Mouse (Mus musculus): ENCODE data around the gene Gm815. TPM values are rescaled to one million over a fixed set of nuclear protein-coding genes. Genes with fewer than 3 reads are reported as not detected.

Gm815 gene
- total and polyA plus RNA-seq, 3 experiments: not detected

- Histone ChIP-seq H3K79me2 (replicated peaks; ENCODE audit: control insufficient read depth, insufficient read depth, low read length) (no peaks in the 10 kb centered on the region), H3K4me3 (no peak overlapping the region), H3K9ac (ENCODE audit: low read depth, low read length) (no peak overlapping the region), H3K27ac (no peak overlapping the region), H3K4me1 (ENCODE audit: control insufficient read depth, insufficient read depth, low read length) (no peaks in the 10 kb centered on the region; the same call in 1 of the 2 replicates), H3K36me3 (ENCODE audit: control insufficient read depth, insufficient read depth, low read length) (no peaks in the 10 kb centered on the region), H3K27me3 (ENCODE audit: control insufficient read depth, insufficient read depth, low read length) (no peaks in the 10 kb centered on the region)
- no peak for TF ChIP-seq EP300 (IDR thresholded peaks at IDR 0.05; ENCODE audit: insufficient read depth, low read depth, low read length)
- TF ChIP-seq CTCF (IDR thresholded peaks at IDR 0.05): no peak
- TF ChIP-seq POLR2A (IDR thresholded peaks at IDR 0.05; ENCODE audit: insufficient read depth, low read depth, low read length): no peak
- WGBS: 65% methylated on average over 10 of the region's 10 CpGs
- DNase-seq: no peak
- intact Hi-C loops (cut with DNase I): no loop called here
These were observed 34.5 kb upstream of the Gm815 start for GRCm38 (mm10) chr19:26851017-26851782.

GRCm38 (mm10) chr19:26852325-26852900 is 33.3 kb upstream of the Gm815 start:
- Histone ChIP-seq H3K9ac (ENCODE audit: low read depth, low read length) (no peak overlapping the region), H3K4me1 (ENCODE audit: control insufficient read depth, insufficient read depth, low read length) (no peaks in the 10 kb centered on the region; the same call in 1 of the 2 replicates), H3K36me3 (ENCODE audit: control insufficient read depth, insufficient read depth, low read length) (no peaks in the 10 kb centered on the region), H3K79me2 (replicated peaks; ENCODE audit: control insufficient read depth, insufficient read depth, low read length) (no peaks in the 10 kb centered on the region), H3K4me3 (no peak overlapping the region), H3K27ac (no peak overlapping the region), H3K27me3 (ENCODE audit: control insufficient read depth, insufficient read depth, low read length) (no peaks in the 10 kb centered on the region)
- no peak for TF ChIP-seq POLR2A (IDR thresholded peaks at IDR 0.05; ENCODE audit: insufficient read depth, low read depth, low read length)
- no peak for TF ChIP-seq EP300 (IDR thresholded peaks at IDR 0.05; ENCODE audit: insufficient read depth, low read depth, low read length)
- no peak for TF ChIP-seq CTCF (IDR thresholded peaks at IDR 0.05)
- intact Hi-C loops (cut with DNase I): no loop called here
- WGBS: 30% methylated on average over 10 of the region's 10 CpGs
- DNase-seq: no peak

GRCm38 (mm10) chr19:26853701-26854282 is 31.9 kb upstream of the Gm815 start:
- TF ChIP-seq POLR2A (IDR thresholded peaks at IDR 0.05; ENCODE audit: insufficient read depth, low read depth, low read length) (no peak), CTCF (IDR thresholded peaks at IDR 0.05) (no peak), EP300 (IDR thresholded peaks at IDR 0.05; ENCODE audit: insufficient read depth, low read depth, low read length) (no peak)
- H3K4me3 ChIP-seq: no peak overlapping the region
- no peak overlapping the region for H3K27ac ChIP-seq
- H3K4me1 ChIP-seq (ENCODE audit: control insufficient read depth, insufficient read depth, low read length): no peaks in the 10 kb centered on the region; the same call in 1 of the 2 replicates
- H3K9ac ChIP-seq (ENCODE audit: low read depth, low read length): no peak overlapping the region
- H3K36me3 ChIP-seq (ENCODE audit: control insufficient read depth, insufficient read depth, low read length): no peaks in the 10 kb centered on the region
- intact Hi-C loops (cut with DNase I): no loop called here
- WGBS: 52% methylated on average over 8 of the region's 8 CpGs
- no peak for DNase-seq
- no peaks in the 10 kb centered on the region for H3K27me3 ChIP-seq (ENCODE audit: control insufficient read depth, insufficient read depth, low read length)
- H3K79me2 ChIP-seq (replicated peaks; ENCODE audit: control insufficient read depth, insufficient read depth, low read length): no peaks in the 10 kb centered on the region

- no peaks in the 10 kb centered on the region for H3K27me3 ChIP-seq (ENCODE audit: control insufficient read depth, insufficient read depth, low read length)
- no peak for TF ChIP-seq EP300 (IDR thresholded peaks at IDR 0.05; ENCODE audit: insufficient read depth, low read depth, low read length)
- no peak for TF ChIP-seq CTCF (IDR thresholded peaks at IDR 0.05)
- TF ChIP-seq POLR2A (IDR thresholded peaks at IDR 0.05; ENCODE audit: insufficient read depth, low read depth, low read length): no peak
- intact Hi-C loops (cut with DNase I): no loop called here
- no peaks in the 10 kb centered on the region for H3K36me3 ChIP-seq (ENCODE audit: control insufficient read depth, insufficient read depth, low read length)
- no peak overlapping the region for H3K4me3 ChIP-seq
- DNase-seq: no peak
- H3K4me1 ChIP-seq (ENCODE audit: control insufficient read depth, insufficient read depth, low read length): no peaks in the 10 kb centered on the region; the same call in 1 of the 2 replicates
- H3K79me2 ChIP-seq (replicated peaks; ENCODE audit: control insufficient read depth, insufficient read depth, low read length): no peaks in the 10 kb centered on the region
- WGBS: 73% methylated on average over 4 of the region's 4 CpGs
- no peak overlapping the region for H3K27ac ChIP-seq
- H3K9ac ChIP-seq (ENCODE audit: low read depth, low read length): no peak overlapping the region
These were observed 31.0 kb upstream of the Gm815 start for GRCm38 (mm10) chr19:26854661-26855060.

- WGBS: 85% methylated on average over 7 of the region's 7 CpGs
- no peaks in the 10 kb centered on the region for H3K27me3 ChIP-seq (ENCODE audit: control insufficient read depth, insufficient read depth, low read length)
These were observed 30.5 kb upstream of the Gm815 start for GRCm38 (mm10) chr19:26855152-26855551.

More at GRCm38 (mm10) chr19:26855152-26855551, 30.5 kb upstream of the Gm815 start:
- intact Hi-C loops (cut with DNase I): no loop called here
- TF ChIP-seq POLR2A (IDR thresholded peaks at IDR 0.05; ENCODE audit: insufficient read depth, low read depth, low read length): no peak
- TF ChIP-seq EP300 (IDR thresholded peaks at IDR 0.05; ENCODE audit: insufficient read depth, low read depth, low read length): no peak
- TF ChIP-seq CTCF (IDR thresholded peaks at IDR 0.05): no peak
- Histone ChIP-seq H3K79me2 (replicated peaks; ENCODE audit: control insufficient read depth, insufficient read depth, low read length) (no peaks in the 10 kb centered on the region), H3K36me3 (ENCODE audit: control insufficient read depth, insufficient read depth, low read length) (no peaks in the 10 kb centered on the region), H3K9ac (ENCODE audit: low read depth, low read length) (no peak overlapping the region), H3K4me3 (no peak overlapping the region), H3K27ac (no peak overlapping the region), H3K4me1 (ENCODE audit: control insufficient read depth, insufficient read depth, low read length) (no peaks in the 10 kb centered on the region; the same call in 1 of the 2 replicates)
- DNase-seq: no peak

Measured in heart, adult 2 months (tissue).